Mouse (Mus musculus) B cell, adult 67 days (primary cell): ENCODE data around the gene Grk1. TPM values are rescaled to one million over a fixed set of nuclear protein-coding genes. Genes with fewer than 3 reads are reported as not detected.

Source experiments
- total RNA-seq, 2 experiments: library from RNA; stranded (reverse); gene quantifications; 4 replicates each; pipeline ENCODE4 v1.2.4; 2023

Gene Grk1
- not detected for total RNA-seq

GRCm38 (mm10) chr8:13404666-13405131 lies at the start of gene Grk1:
TSS of gene Grk1 (plus strand) at chr8:13405081.

GRCm38 (mm10) chr8:13396725-13397124 lies 8.2 kb upstream of the Grk1 start, which contains the start of gene Atp4b:
TSS of gene Atp4b (minus strand) at chr8:13396825.

GRCm38 (mm10) chr8:13434889-13435288 lies 30.0 kb downstream of the Grk1 start, which contains the start of gene Tmem255b:
TSS of gene Tmem255b (plus strand) at chr8:13435189.

Other genes starting within 250 kb of the Grk1 start
- gene Lamp1, start 245.9 kb upstream of the Grk1 start, total RNA-seq: 100 to 1,000 TPM; 127 to 133 TPM
- gene Grtp1, start 204.5 kb upstream of the Grk1 start, total RNA-seq: not detected
- not detected for gene Adprhl1, start 150.9 kb upstream of the Grk1 start, total RNA-seq
- gene Dcun1d2, start 117.0 kb upstream of the Grk1 start, total RNA-seq: 10 to 100 TPM; 15.5 to 16.7 TPM
- 10 to 100 TPM; 16.1 to 23.5 TPM for gene Tmco3, start 116.9 kb upstream of the Grk1 start, total RNA-seq
- 10 to 100 TPM; 21.5 to 24.0 TPM for gene Tfdp1, start 66.3 kb upstream of the Grk1 start, total RNA-seq
- gene Atp4b, start 8.3 kb upstream of the Grk1 start, total RNA-seq: not detected
- gene Tmem255b, start 30.1 kb downstream of the Grk1 start, total RNA-seq: not detected
- not detected for gene Gas6, start 89.4 kb downstream of the Grk1 start, total RNA-seq
- gene 1700029H14Rik, start 157.4 kb downstream of the Grk1 start, total RNA-seq: 10 to 100 TPM in 1 of 2 experiments, 1 to 10 TPM in 1; 7.7 to 10.6 TPM